Mouse (Mus musculus) spleen, postnatal 14 days (tissue): ENCODE data around the gene Ccdc174.

Experiments used
- DNase-seq, 2 experiments: peaks; one replicate each; pipeline ENCODE4 v3.0.0; 2021 to 2022; ENCODE audit warnings: low spot score in 2 of 2

Gene Ccdc174

GRCm38 (mm10) chr6:91917716-91918115 lies 39.9 kb downstream of the Ccdc174 start:
- no peak for DNase-seq

- no peak for DNase-seq
Measured at GRCm38 (mm10) chr6:91931231-91931630, 53.4 kb downstream of the Ccdc174 start.

- no peak for DNase-seq
Measured at GRCm38 (mm10) chr6:91938491-91938890, 60.6 kb downstream of the Ccdc174 start.

DNA sequence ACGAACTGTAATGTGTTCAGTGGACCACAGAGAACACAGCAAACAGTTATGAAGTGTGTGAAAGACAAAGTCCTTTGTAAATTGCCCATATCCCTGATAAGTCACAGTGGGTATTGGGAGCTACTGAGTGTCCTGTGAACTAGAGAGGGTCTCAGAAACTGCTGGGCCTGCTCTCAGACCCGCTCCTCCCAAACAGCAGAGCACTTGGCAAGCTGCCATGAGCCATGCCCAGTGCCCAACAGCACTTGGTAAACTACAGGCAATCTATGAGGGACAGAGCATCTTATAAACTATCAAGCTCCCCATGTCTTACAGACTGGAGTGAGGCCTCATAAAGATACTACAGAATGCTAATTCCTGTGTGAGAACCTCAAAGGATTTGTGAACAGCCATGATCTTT lies 70.6 kb downstream of the Ccdc174 start:
- DNase-seq: no peak
